Mouse (Mus musculus): Measurements from ENCODE around the gene Tfeb.

The Tfeb gene

GRCm38 (mm10) chr17:47787632-47788031 is 50.8 kb downstream of the Tfeb start:
- DNase-seq (ENCODE audit: low spot score in 2 of 2) = no peak

GRCm38 (mm10) chr17:47788306-47788705 is 51.5 kb downstream of the Tfeb start:
- DNase-seq (ENCODE audit: low spot score in 2 of 2) = no peak

- DNase-seq (ENCODE audit: low spot score in 2 of 2) = no peak
Measured at GRCm38 (mm10) chr17:47788996-47789395, 52.2 kb downstream of the Tfeb start.

GRCm38 (mm10) chr17:47792098-47792863 is 55.5 kb downstream of the Tfeb start:
- DNase-seq (ENCODE audit: low spot score in 2 of 2) = peak; percentile 42 to 45

- DNase-seq (ENCODE audit: low spot score in 2 of 2) = peak; percentile 83 to 88
Measured at GRCm38 (mm10) chr17:47793377-47793776, 56.5 kb downstream of the Tfeb start.

- DNase-seq (ENCODE audit: low spot score in 2 of 2) = peak; percentile 33 to 35
Measured at GRCm38 (mm10) chr17:47795446-47795845, 58.6 kb downstream of the Tfeb start.

GRCm38 (mm10) chr17:47796156-47796816 is 59.5 kb downstream of the Tfeb start:
- DNase-seq (ENCODE audit: low spot score in 2 of 2) = no peak

- no peak for DNase-seq (ENCODE audit: low spot score in 2 of 2)
Measured at GRCm38 (mm10) chr17:47796968-47797367, 60.1 kb downstream of the Tfeb start.

- DNase-seq (ENCODE audit: low spot score in 2 of 2) = no peak
Measured at GRCm38 (mm10) chr17:47797383-47797782, 60.6 kb downstream of the Tfeb start.

- DNase-seq (ENCODE audit: low spot score in 2 of 2) = no peak
Measured at GRCm38 (mm10) chr17:47802806-47803205, 66.0 kb downstream of the Tfeb start.

- no peak for DNase-seq (ENCODE audit: low spot score in 2 of 2)
Measured at GRCm38 (mm10) chr17:47803662-47804061, 66.8 kb downstream of the Tfeb start.

GRCm38 (mm10) chr17:47805047-47805835 is 68.4 kb downstream of the Tfeb start:
- no peak for DNase-seq (ENCODE audit: low spot score in 2 of 2)

- DNase-seq (ENCODE audit: low spot score in 2 of 2) = no peak
Measured at GRCm38 (mm10) chr17:47806230-47806629, 69.4 kb downstream of the Tfeb start.

GRCm38 (mm10) chr17:47811265-47811800 is 74.5 kb downstream of the Tfeb start:
- DNase-seq (ENCODE audit: low spot score in 2 of 2) = no peak

- DNase-seq (ENCODE audit: low spot score in 2 of 2) = no peak
Measured at GRCm38 (mm10) chr17:47812200-47812599, 75.4 kb downstream of the Tfeb start.

- DNase-seq (ENCODE audit: low spot score in 2 of 2) = peak in 1 of 2 experiments; percentile 36
Measured at GRCm38 (mm10) chr17:47813616-47814015, 76.8 kb downstream of the Tfeb start.

GRCm38 (mm10) chr17:47814496-47814895 is 77.7 kb downstream of the Tfeb start:
- DNase-seq (ENCODE audit: low spot score in 2 of 2) = no peak

- no peak for DNase-seq (ENCODE audit: low spot score in 2 of 2)
Measured at GRCm38 (mm10) chr17:47815446-47815845, 78.6 kb downstream of the Tfeb start.

- DNase-seq (ENCODE audit: low spot score in 2 of 2) = no peak
Measured at GRCm38 (mm10) chr17:47818038-47818725, 81.4 kb downstream of the Tfeb start.

GRCm38 (mm10) chr17:47821339-47821738 is 84.5 kb downstream of the Tfeb start:
- DNase-seq (ENCODE audit: low spot score in 2 of 2) = no peak

GRCm38 (mm10) chr17:47831161-47831560 is 94.3 kb downstream of the Tfeb start:
- no peak for DNase-seq (ENCODE audit: low spot score in 2 of 2)

- DNase-seq (ENCODE audit: low spot score in 2 of 2) = no peak
Measured at GRCm38 (mm10) chr17:47831772-47832171, 94.9 kb downstream of the Tfeb start.
